Mouse (Mus musculus): Measurements from ENCODE around the gene Fzd1. TPM values are rescaled to one million over a fixed set of nuclear protein-coding genes. Genes with fewer than 3 reads are reported as not detected.

The Fzd1 gene
- polyA plus RNA-seq, 1 experiment from 2014 or later, result 33.2 TPM

- no peak overlapping the region for H3K4me3 ChIP-seq
- H3K9me3 ChIP-seq, result no peaks in the 10 kb centered on the region
- H3K4me1 ChIP-seq, result peaks cover 14% of the 10 kb centered on the region
- no peaks in the 10 kb centered on the region for H3K27me3 ChIP-seq (replicated peaks)
- no peak overlapping the region for H3K4me2 ChIP-seq
- no peak for ATAC-seq (replicated peaks)
- WGBS, result 50% methylated on average over 7 of the region's 7 CpGs
- H3K36me3 ChIP-seq (replicated peaks), result no peaks in the 10 kb centered on the region
- H3K27ac ChIP-seq, result no peak overlapping the region
- no peak overlapping the region for H3K9ac ChIP-seq
These were observed 22.4 kb downstream of the Fzd1 start for GRCm38 (mm10) chr5:4735461-4735860.

GRCm38 (mm10) chr5:4733239-4733638 is 24.6 kb downstream of the Fzd1 start:
- H3K36me3 ChIP-seq (replicated peaks), result no peaks in the 10 kb centered on the region
- WGBS, result 47% methylated on average over 4 of the region's 4 CpGs
- 0 out of 2 replicates have a peak, but pooled peaks have one; percentile 44 for ATAC-seq (replicated peaks)

GRCm38 (mm10) chr5:4732241-4733229 is 25.3 kb downstream of the Fzd1 start:
- no peaks in the 10 kb centered on the region for H3K36me3 ChIP-seq (replicated peaks)
- H3K9ac ChIP-seq, result no peak overlapping the region
- peak; percentile 65 for ATAC-seq (replicated peaks)
- peaks cover 14% of the 10 kb centered on the region for H3K4me1 ChIP-seq
- H3K4me3 ChIP-seq, result no peak overlapping the region
- WGBS, result 46% methylated on average over 10 of the region's 10 CpGs
- H3K27me3 ChIP-seq (replicated peaks), result no peaks in the 10 kb centered on the region
- peak overlapping the region; percentile 39 for H3K27ac ChIP-seq
- H3K9me3 ChIP-seq, result no peaks in the 10 kb centered on the region
- no peak overlapping the region for H3K4me2 ChIP-seq

More at GRCm38 (mm10) chr5:4733239-4733638, 24.6 kb downstream of the Fzd1 start:
- Histone ChIP-seq H3K4me3 (no peak overlapping the region), H3K9me3 (no peaks in the 10 kb centered on the region), H3K27ac (peak overlapping the region; percentile 39; the same call in 1 of the 2 replicates), H3K9ac (no peak overlapping the region), H3K4me1 (peaks cover 14% of the 10 kb centered on the region), H3K4me2 (no peak overlapping the region), H3K27me3 (replicated peaks) (no peaks in the 10 kb centered on the region)

GRCm38 (mm10) chr5:4731743-4732215 is 26.1 kb downstream of the Fzd1 start:
- no peak overlapping the region for H3K4me3 ChIP-seq
- WGBS, result 31% methylated on average over 5 of the region's 5 CpGs
- H3K27me3 ChIP-seq (replicated peaks), result no peaks in the 10 kb centered on the region
- no peak overlapping the region for H3K27ac ChIP-seq
- H3K9me3 ChIP-seq, result no peaks in the 10 kb centered on the region
- H3K9ac ChIP-seq, result no peak overlapping the region
- no peak overlapping the region for H3K4me2 ChIP-seq
- no peaks in the 10 kb centered on the region for H3K36me3 ChIP-seq (replicated peaks)
- peaks cover 14% of the 10 kb centered on the region for H3K4me1 ChIP-seq
- ATAC-seq (replicated peaks), result peak; percentile 90

GRCm38 (mm10) chr5:4731064-4731463 is 26.8 kb downstream of the Fzd1 start:
- Histone ChIP-seq H3K9me3 (no peaks in the 10 kb centered on the region), H3K4me2 (no peak overlapping the region), H3K4me1 (peaks cover 14% of the 10 kb centered on the region), H3K4me3 (no peak overlapping the region), H3K27me3 (replicated peaks) (no peaks in the 10 kb centered on the region), H3K36me3 (replicated peaks) (no peaks in the 10 kb centered on the region), H3K27ac (no peak overlapping the region), H3K9ac (no peak overlapping the region)
- ATAC-seq (replicated peaks), result no peak
- 84% methylated on average over 3 of the region's 3 CpGs for WGBS

Small RNAs within 50 kb of the gene (microRNA-seq; reads per million reads assigned to microRNA genes)
- gene Gm44483, result not detected

All from midbrain, embryonic 15.5 days (tissue).